Mouse (Mus musculus) gonadal fat pad, adult 2 months (tissue): Measurements from ENCODE around the gene Ms4a6c. TPM values are rescaled to one million over a fixed set of nuclear protein-coding genes. Genes with fewer than 3 reads are reported as not detected.
"Not testable (repeated sequence)": the region's sequence is repeated elsewhere in the genome, so short reads cannot be mapped to it uniquely, and the experiment has no call there.

Experiments
- DNase-seq: peaks from one replicate; pipeline ENCODE4 v3.0.0-alpha.2; 2012; ENCODE audit warnings: low read depth
- polyA plus RNA-seq: library from polyadenylated mRNA; depleted of rRNA; stranded (reverse); fragments of >200 nt; gene quantifications from 2 replicates; pipeline ENCODE4 v1.2.3, GENCODE M21; 2012; rRNA removed

The Ms4a6c gene
- 5.4 and 6.0 TPM in 2 replicates for polyA plus RNA-seq

- DNase-seq: not testable (repeated sequence)
These were observed at the start of gene Ms4a6c for GRCm38 (mm10) chr19:11469215-11469614. Gene Ms4a6c (plus strand): TSS chr19:11469366.

- not testable (repeated sequence) for DNase-seq
These were observed 38.0 kb upstream of the Ms4a6c start for GRCm38 (mm10) chr19:11431209-11431608.

- no peak for DNase-seq
These were observed 33.9 kb upstream of the Ms4a6c start for GRCm38 (mm10) chr19:11435058-11435834.

GRCm38 (mm10) chr19:11443338-11443737, 25.8 kb upstream of the Ms4a6c start, which contains the start of gene Ms4a4b:
Gene Ms4a4b (plus strand): TSS chr19:11443553.
- no peak for DNase-seq

- no peak for DNase-seq
These were observed 25.2 kb upstream of the Ms4a6c start for GRCm38 (mm10) chr19:11443964-11444363.

GRCm38 (mm10) chr19:11447238-11447637, 21.9 kb upstream of the Ms4a6c start:
- no peak for DNase-seq

- not testable (repeated sequence) for DNase-seq
These were observed 10.1 kb upstream of the Ms4a6c start for GRCm38 (mm10) chr19:11459041-11459440.

GRCm38 (mm10) chr19:11464795-11465194, 4.4 kb upstream of the Ms4a6c start:
- DNase-seq: not testable (repeated sequence)

- DNase-seq: no peak
These were observed 2.7 kb upstream of the Ms4a6c start for GRCm38 (mm10) chr19:11466471-11466870.

- not testable (repeated sequence) for DNase-seq
These were observed 805 bp upstream of the Ms4a6c start for GRCm38 (mm10) chr19:11468361-11468760.

GRCm38 (mm10) chr19:11479714-11480113, 10.5 kb downstream of the Ms4a6c start:
- no peak for DNase-seq

- DNase-seq: no peak
These were observed 13.5 kb downstream of the Ms4a6c start for GRCm38 (mm10) chr19:11482684-11483083.

GRCm38 (mm10) chr19:11483941-11484340, 14.8 kb downstream of the Ms4a6c start:
- no peak for DNase-seq

GRCm38 (mm10) chr19:11484388-11484787, 15.2 kb downstream of the Ms4a6c start:
- no peak for DNase-seq

- no peak for DNase-seq
These were observed 16.1 kb downstream of the Ms4a6c start for GRCm38 (mm10) chr19:11485266-11485665.

GRCm38 (mm10) chr19:11485746-11486145, 16.6 kb downstream of the Ms4a6c start, which contains the start of gene Gm8369:
Gene Gm8369 (plus strand): TSS chr19:11485938.
- DNase-seq: no peak

GRCm38 (mm10) chr19:11486599-11486998, 17.4 kb downstream of the Ms4a6c start:
- no peak for DNase-seq

GRCm38 (mm10) chr19:11491406-11492189, 22.4 kb downstream of the Ms4a6c start:
- no peak for DNase-seq

GRCm38 (mm10) chr19:11492671-11493070, 23.5 kb downstream of the Ms4a6c start:
- DNase-seq: no peak

GRCm38 (mm10) chr19:11494519-11494918, 25.4 kb downstream of the Ms4a6c start:
- no peak for DNase-seq

- no peak for DNase-seq
These were observed 27.2 kb downstream of the Ms4a6c start for GRCm38 (mm10) chr19:11496361-11496760.

- not testable (repeated sequence) for DNase-seq
These were observed 28.1 kb downstream of the Ms4a6c start for GRCm38 (mm10) chr19:11497300-11497699.

GRCm38 (mm10) chr19:11500796-11501195, 31.6 kb downstream of the Ms4a6c start:
- DNase-seq: no peak
